Comparison of ENCODE assay signal across 13 mouse cellular contexts in the genomic region with DNA sequence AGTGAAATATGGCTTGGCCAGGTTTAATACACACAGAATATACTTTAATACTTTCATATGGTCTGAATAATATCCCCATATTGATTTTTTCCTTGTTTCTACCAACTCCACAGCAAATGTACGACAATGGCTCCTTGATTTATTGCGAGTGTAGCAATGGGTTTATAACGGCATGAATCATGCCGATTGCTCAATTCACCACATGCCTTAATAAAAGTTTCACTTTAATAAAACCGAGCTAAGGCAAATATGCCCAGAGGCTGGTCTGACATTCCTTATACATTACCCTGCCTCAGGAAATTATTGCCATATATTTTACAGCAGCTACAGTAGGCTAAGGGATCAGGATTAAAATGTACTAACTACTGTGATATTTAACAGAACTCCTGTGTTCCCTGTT.
DNase-seq lines count a peak whose midpoint lies in the region; ATAC-seq and TF ChIP-seq lines count a peak whose summit lies in the region.
"Had no signal": no experiment of that assay in that cellular context is flagged by ENCODE, and none has a peak within 500 bp of the region (broad histone marks: within the 10 kb centered on the region; RNA-seq: fewer than 3 reads in every experiment).

No protein-coding gene starts in this region.

- no peak for ATAC-seq in midbrain, postnatal 0 days (ENCODE audit: low FRiP score)
- ATAC-seq in midbrain, embryonic 16.5 days, result no peak
- ATAC-seq in neural tube, embryonic 15.5 days (ENCODE audit: low FRiP score), result peak; percentile 77

- no peaks in the 10 kb centered on the region for H3K36me3 ChIP-seq in midbrain, postnatal 0 days (ENCODE audit: insufficient read depth, low read length)
- H3K36me3 ChIP-seq in midbrain, embryonic 16.5 days (ENCODE audit: control insufficient read depth, insufficient read depth, low read length), result no peaks in the 10 kb centered on the region
- no peaks in the 10 kb centered on the region for H3K36me3 ChIP-seq in neural tube, embryonic 15.5 days
- H3K36me3 ChIP-seq: embryonic facial prominence, embryonic 15.5 days; heart, embryonic 10.5 days; limb, embryonic 15.5 days had no signal

- H3K27me3 ChIP-seq in midbrain, postnatal 0 days (ENCODE audit: insufficient read depth, low read length), result no peaks in the 10 kb centered on the region
- no peaks in the 10 kb centered on the region for H3K27me3 ChIP-seq in midbrain, embryonic 16.5 days (ENCODE audit: control insufficient read depth, insufficient read depth, low read depth, low read length)
- H3K27me3 ChIP-seq in neural tube, embryonic 15.5 days (replicated peaks), result no peaks in the 10 kb centered on the region
- H3K27me3 ChIP-seq: embryonic facial prominence, embryonic 15.5 days; limb, embryonic 15.5 days had no signal

- TF ChIP-seq CTCF in midbrain, postnatal 0 days (IDR thresholded peaks at IDR 0.05), result no peak

- H3K4me3 ChIP-seq in midbrain, postnatal 0 days (ENCODE audit: low read depth, low read length), result no peak overlapping the region
- H3K4me3 ChIP-seq in midbrain, embryonic 16.5 days (ENCODE audit: low read depth, low read length), result no peak overlapping the region
- H3K4me3 ChIP-seq in neural tube, embryonic 15.5 days (replicated peaks), result no peak overlapping the region
- H3K4me3 ChIP-seq: embryonic facial prominence, embryonic 15.5 days; heart, embryonic 10.5 days; limb, embryonic 15.5 days had no signal

- no peak overlapping the region for H3K27ac ChIP-seq in midbrain, postnatal 0 days (ENCODE audit: low read depth, low read length)
- H3K27ac ChIP-seq in midbrain, embryonic 16.5 days (ENCODE audit: low read length), result no peak overlapping the region
- no peak overlapping the region for H3K27ac ChIP-seq in neural tube, embryonic 15.5 days (replicated peaks)
- H3K27ac ChIP-seq: embryonic facial prominence, embryonic 15.5 days; heart, embryonic 10.5 days had no signal

- H3K4me1 ChIP-seq in midbrain, postnatal 0 days (ENCODE audit: insufficient read depth, low read length), result no peaks in the 10 kb centered on the region
- no peaks in the 10 kb centered on the region for H3K4me1 ChIP-seq in midbrain, embryonic 16.5 days (ENCODE audit: control insufficient read depth, insufficient read depth, low read length)
- no peaks in the 10 kb centered on the region for H3K4me1 ChIP-seq in neural tube, embryonic 15.5 days
- H3K4me1 ChIP-seq: embryonic facial prominence, embryonic 15.5 days; heart, embryonic 10.5 days had no signal

- H3K9me3 ChIP-seq in midbrain, postnatal 0 days (ENCODE audit: low read length), result no peaks in the 10 kb centered on the region
- no peaks in the 10 kb centered on the region for H3K9me3 ChIP-seq in midbrain, embryonic 16.5 days (replicated peaks; ENCODE audit: control insufficient read depth, low read length, poor library complexity, severe bottlenecking)
- no peaks in the 10 kb centered on the region for H3K9me3 ChIP-seq in neural tube, embryonic 15.5 days (replicated peaks)
- H3K9me3 ChIP-seq: embryonic facial prominence, embryonic 15.5 days; heart, embryonic 10.5 days; limb, embryonic 15.5 days had no signal

- no peak overlapping the region for H3K9ac ChIP-seq in midbrain, postnatal 0 days (replicated peaks; ENCODE audit: low read length, poor library complexity, severe bottlenecking)
- no peak overlapping the region for H3K9ac ChIP-seq in midbrain, embryonic 16.5 days (ENCODE audit: low read depth, low read length)
- no peak overlapping the region for H3K9ac ChIP-seq in neural tube, embryonic 15.5 days (replicated peaks)
- H3K9ac ChIP-seq: embryonic facial prominence, embryonic 15.5 days; limb, embryonic 15.5 days had no signal

- H3K4me2 ChIP-seq in midbrain, postnatal 0 days (ENCODE audit: low read depth, low read length, poor library complexity, severe bottlenecking), result no peak overlapping the region
- no peak overlapping the region for H3K4me2 ChIP-seq in midbrain, embryonic 16.5 days (ENCODE audit: low read length)
- H3K4me2 ChIP-seq in neural tube, embryonic 15.5 days, result no peak overlapping the region
- H3K4me2 ChIP-seq: embryonic facial prominence, embryonic 15.5 days; limb, embryonic 15.5 days had no signal

- 90% methylated on average over 5 of the region's 5 CpGs for WGBS in midbrain, postnatal 0 days
- 95% methylated on average over 5 of the region's 5 CpGs for WGBS in midbrain, embryonic 16.5 days
- WGBS in neural tube, embryonic 15.5 days, result 70% methylated on average over 5 of the region's 5 CpGs

- DNase-seq in adrenal gland, adult 2 months, result peak; percentile 60
- no peak for DNase-seq in adrenal gland, postnatal 25 days
- peak; percentile 8 for DNase-seq in midbrain, postnatal 0 days (ENCODE audit: low spot score)
- peak; percentile 58 for DNase-seq in gonadal fat pad, adult 2 months (ENCODE audit: low read depth)
- no peak for DNase-seq in heart, adult 18-20 months
- no peak for DNase-seq in embryo, embryonic 9.5 days (ENCODE audit: extremely low spot score)
- DNase-seq: cerebellum, postnatal 25 days; lung, adult 2 months had no signal

Comparison
In these comparisons a context has a peak if more than half of its experiments do, and no peak if none do; other contexts are left out.
1. DNase-seq: peak in adrenal gland, adult 2 months (single experiment), midbrain, postnatal 0 days (single experiment) and gonadal fat pad, adult 2 months (single experiment); none in adrenal gland, postnatal 25 days (single experiment), heart, adult 18-20 months (0 of 2) and embryo, embryonic 9.5 days (single experiment).